Mouse (Mus musculus) spleen, adult 2 months (tissue): Measurements from ENCODE around the gene Zmpste24.
A peak's percentile ranks its signal among the peaks of the same experiment; 100 is the strongest.

ENCODE experiments used
- CTCF ChIP-seq: fragments of 200-500 bp; IDR thresholded peaks from 2 replicates; pipeline ENCODE4 v1.5.1; 2011; ENCODE audit warnings: mild to moderate bottlenecking, inconsistent platforms; ENCODE audit not compliant: insufficient read depth, insufficient read length, insufficient replicate concordance; ENCODE audit errors: extremely low read depth
- POLR2A ChIP-seq: fragments of 200-500 bp; IDR thresholded peaks from 2 replicates; pipeline ENCODE4 v1.6.1; 2011; ENCODE audit warnings: low read depth, low read length, inconsistent platforms

- TF ChIP-seq POLR2A (no peak), CTCF (peak; percentile 85)
Observed at GRCm38 (mm10) chr4:121040897-121041671, 57.0 kb downstream of the Zmpste24 start.
